Mouse (Mus musculus) neural tube, embryonic 15.5 days (tissue): ENCODE results near the gene Slc5a8. TPM values are rescaled to one million over a fixed set of nuclear protein-coding genes. Genes with fewer than 3 reads are reported as not detected.

ENCODE experiments used
- polyA plus RNA-seq: library from polyadenylated mRNA; unstranded; fragments of >200 nt; fragmentation: Nextera tagmentation; extraction: Ambion mirVana; gene quantifications from 2 replicates; pipeline ENCODE4 v1.2.1, GENCODE M21; 2015

Gene Slc5a8
- polyA plus RNA-seq, 1 experiment from 2014 or later, result 0.10 TPM

Other genes starting within 250 kb of the Slc5a8 start
- 0.74 TPM in 1 of 2 replicates, not detected in the other for gene Spic, start 201.0 kb upstream of the Slc5a8 start, polyA plus RNA-seq
- gene Arl1, start 155.1 kb upstream of the Slc5a8 start, polyA plus RNA-seq, result 162 and 164 TPM in 2 replicates
- 8.2 and 11.3 TPM in 2 replicates for gene Utp20, start 59.2 kb upstream of the Slc5a8 start, polyA plus RNA-seq